Mouse (Mus musculus) splenic B cell, adult 2 months (primary cell): ENCODE results near the gene Cenps.

Experiments used
- DNase-seq: peaks from one replicate; pipeline ENCODE4 v3.0.0-alpha.2; 2011; ENCODE audit warnings: low read depth, low spot score
- H3K27me3 ChIP-seq: 2 replicates; pipeline ENCODE4 v1.6.1; 2012; ENCODE audit warnings: mild to moderate bottlenecking, low read length, moderate library complexity, mixed read lengths; ENCODE audit not compliant: control insufficient read depth, poor library complexity, insufficient read depth, severe bottlenecking
- H3K36me3 ChIP-seq: 2 replicates; pipeline ENCODE4 v1.6.1; 2012; ENCODE audit warnings: mild to moderate bottlenecking, low read length, moderate library complexity, mixed read lengths; ENCODE audit not compliant: control insufficient read depth, poor library complexity, insufficient read depth, severe bottlenecking

The Cenps gene

DNA sequence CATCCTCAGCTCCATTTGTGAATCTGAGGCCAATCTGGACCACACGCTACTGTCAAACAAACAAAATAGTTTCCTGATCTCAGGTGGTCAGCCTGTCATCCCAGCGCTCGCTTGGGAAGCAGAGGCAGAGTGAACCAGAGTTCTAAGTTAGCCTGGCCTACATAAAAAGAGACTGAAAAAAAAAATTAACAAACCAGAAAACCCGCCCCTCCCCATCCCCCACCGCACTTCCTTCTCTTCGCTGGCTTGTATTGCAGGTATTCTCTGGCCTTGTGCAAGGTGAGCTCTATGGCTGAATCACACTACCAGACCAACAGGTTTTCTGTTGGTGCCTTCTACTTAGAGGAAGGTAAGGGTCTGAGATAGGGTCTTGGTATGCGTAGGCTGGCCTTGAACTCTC is 10.1 kb upstream of the Cenps start:
- Histone ChIP-seq H3K27me3 (no peaks in the 10 kb centered on the region), H3K36me3 (peaks cover 6% of the 10 kb centered on the region; the same call in 1 of the 2 replicates)
- no peak for DNase-seq

DNA sequence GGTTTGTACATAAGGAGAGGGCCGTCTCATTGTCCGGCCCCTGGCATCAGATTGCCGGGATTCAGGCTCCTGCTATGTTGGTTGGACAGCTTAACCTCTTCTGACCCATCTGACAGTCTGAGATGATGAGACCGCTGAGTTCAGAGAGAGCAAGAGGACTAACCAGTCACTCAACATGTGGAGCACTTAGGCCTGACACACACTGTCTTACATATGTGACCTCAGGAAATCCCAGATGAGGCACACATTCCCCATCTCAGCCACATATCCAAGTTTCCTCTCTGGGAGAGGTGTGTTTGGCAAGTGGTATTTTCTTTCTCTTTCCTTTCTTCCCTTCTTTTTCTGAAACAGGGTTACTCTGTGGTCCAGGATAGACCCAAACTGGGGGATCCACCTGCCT is 7.7 kb upstream of the Cenps start:
- Histone ChIP-seq H3K36me3 (no peaks in the 10 kb centered on the region), H3K27me3 (no peaks in the 10 kb centered on the region)
- no peak for DNase-seq

DNA sequence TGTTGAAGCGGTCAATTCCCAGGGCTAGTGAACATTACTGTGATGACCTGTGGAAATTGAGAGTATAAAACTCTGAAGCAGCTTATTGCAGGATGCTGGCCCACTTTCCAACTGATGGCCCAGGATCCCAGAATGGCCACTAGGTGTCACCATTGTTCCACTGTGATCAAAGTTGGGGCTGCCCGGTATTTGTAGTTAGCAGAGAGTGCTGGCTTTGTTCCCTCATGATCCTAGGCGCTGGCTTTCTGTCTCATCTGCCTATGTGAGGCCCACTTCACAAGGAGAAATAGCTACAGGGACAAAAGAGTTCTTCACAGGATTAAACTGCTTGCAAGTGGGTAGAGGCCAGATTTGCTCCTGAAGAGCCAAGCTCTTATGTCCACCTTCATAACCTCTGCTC is 7.0 kb upstream of the Cenps start:
- Histone ChIP-seq H3K27me3 (no peaks in the 10 kb centered on the region), H3K36me3 (no peaks in the 10 kb centered on the region)
- DNase-seq = peak; percentile 89

- DNase-seq = no peak
- Histone ChIP-seq H3K27me3 (no peaks in the 10 kb centered on the region), H3K36me3 (no peaks in the 10 kb centered on the region)
Measured at GRCm38 (mm10) chr4:149143594-149143993, 6.2 kb upstream of the Cenps start.

DNA sequence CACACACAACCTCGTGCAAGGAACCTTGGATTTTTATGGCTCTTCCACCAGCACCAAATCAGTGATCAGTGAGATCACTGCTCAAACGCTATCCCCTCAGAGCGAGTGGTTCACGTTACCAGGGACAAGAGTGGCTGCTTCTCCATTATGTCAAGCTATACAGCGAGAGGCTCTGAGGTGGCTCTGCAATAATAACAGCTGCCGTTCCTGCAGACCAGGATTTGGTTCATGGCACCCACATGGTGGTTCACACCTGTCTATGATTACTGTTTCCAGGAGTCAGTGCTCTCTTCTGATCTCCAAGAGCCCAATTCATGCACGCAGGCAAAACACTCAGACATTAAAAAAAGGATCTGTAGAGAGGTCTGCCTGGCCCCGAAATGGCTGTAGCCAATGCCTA is 1.1 kb upstream of the Cenps start:
- no peak for DNase-seq

DNA sequence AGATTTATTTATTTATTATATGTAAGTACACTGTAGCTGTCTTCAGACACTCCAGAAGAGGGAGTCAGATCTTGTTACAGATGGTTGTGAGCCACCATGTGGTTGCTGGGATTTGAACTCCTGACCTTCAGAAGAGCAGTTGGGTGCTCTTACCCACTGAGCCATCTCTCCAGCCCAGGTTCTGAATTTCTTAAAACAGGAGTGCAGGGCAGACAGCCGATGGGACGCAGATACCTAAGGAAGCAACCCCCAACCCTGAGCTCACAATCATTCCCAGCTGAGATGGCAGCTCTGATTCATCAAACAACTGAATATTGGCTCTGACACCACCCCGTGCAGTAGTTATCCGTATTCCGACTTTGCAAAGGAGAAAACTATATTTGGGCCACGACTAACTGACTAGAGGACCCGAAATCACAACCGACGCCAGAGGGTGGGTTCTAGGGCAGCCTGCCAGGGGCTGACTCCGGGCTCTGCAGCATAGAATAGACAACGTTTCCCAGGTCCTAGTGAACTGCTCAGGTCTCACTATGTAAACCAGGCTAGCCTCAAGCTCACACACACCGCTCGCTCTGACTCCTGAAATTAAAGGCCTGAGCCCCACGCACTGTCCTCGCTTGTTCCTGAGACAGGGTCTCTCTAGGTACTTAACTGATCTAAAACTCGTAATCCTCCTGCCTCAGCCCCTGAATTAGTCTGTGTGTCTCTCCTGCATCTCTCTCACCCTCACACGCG is 1.1 kb downstream of the Cenps start:
- Histone ChIP-seq H3K36me3 (no peaks in the 10 kb centered on the region), H3K27me3 (0 out of 2 replicates have a peak, but pooled peaks cover 1% of the 10 kb centered on the region)
- no peak for DNase-seq

More for the DNA sequence above, 1.1 kb upstream of the Cenps start:
- Histone ChIP-seq H3K27me3 (0 out of 2 replicates have a peak, but pooled peaks cover 1% of the 10 kb centered on the region), H3K36me3 (no peaks in the 10 kb centered on the region)

- DNase-seq = no peak
- H3K36me3 ChIP-seq = no peaks in the 10 kb centered on the region
- 0 out of 2 replicates have a peak, but pooled peaks cover 1% of the 10 kb centered on the region for H3K27me3 ChIP-seq
Measured at GRCm38 (mm10) chr4:149133395-149133794, 4.0 kb downstream of the Cenps start.

- H3K27me3 ChIP-seq = 0 out of 2 replicates have a peak, but pooled peaks cover 1% of the 10 kb centered on the region
- no peaks in the 10 kb centered on the region for H3K36me3 ChIP-seq
- DNase-seq = peak; percentile 73
Measured at GRCm38 (mm10) chr4:149131789-149132565, 5.5 kb downstream of the Cenps start.

- Histone ChIP-seq H3K36me3 (no peaks in the 10 kb centered on the region), H3K27me3 (no peaks in the 10 kb centered on the region)
- DNase-seq = peak; percentile 40
Measured at GRCm38 (mm10) chr4:149131021-149131752, 6.2 kb downstream of the Cenps start.

DNA sequence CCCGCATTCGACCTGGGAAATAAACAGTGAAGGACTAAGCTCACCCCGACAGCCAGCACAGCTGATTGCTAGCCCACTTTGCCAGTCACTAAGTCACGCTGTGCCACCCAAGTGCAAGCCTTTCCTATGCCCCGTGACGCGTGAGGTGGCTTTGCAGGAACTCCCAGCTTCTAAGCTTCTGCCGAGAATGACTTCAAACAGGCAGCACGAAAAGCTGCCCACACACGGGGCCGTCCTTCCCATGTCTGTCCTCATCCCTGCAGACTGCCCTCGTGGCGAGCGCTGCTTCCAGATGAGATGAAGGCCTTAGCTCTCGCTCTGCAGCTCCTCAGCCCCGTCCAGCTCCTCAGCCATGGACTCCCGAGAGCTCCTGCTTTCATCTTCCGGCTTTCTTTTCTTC is 9.0 kb downstream of the Cenps start:
- H3K27me3 ChIP-seq = no peaks in the 10 kb centered on the region
- no peak for DNase-seq
- H3K36me3 ChIP-seq = no peaks in the 10 kb centered on the region

DNA sequence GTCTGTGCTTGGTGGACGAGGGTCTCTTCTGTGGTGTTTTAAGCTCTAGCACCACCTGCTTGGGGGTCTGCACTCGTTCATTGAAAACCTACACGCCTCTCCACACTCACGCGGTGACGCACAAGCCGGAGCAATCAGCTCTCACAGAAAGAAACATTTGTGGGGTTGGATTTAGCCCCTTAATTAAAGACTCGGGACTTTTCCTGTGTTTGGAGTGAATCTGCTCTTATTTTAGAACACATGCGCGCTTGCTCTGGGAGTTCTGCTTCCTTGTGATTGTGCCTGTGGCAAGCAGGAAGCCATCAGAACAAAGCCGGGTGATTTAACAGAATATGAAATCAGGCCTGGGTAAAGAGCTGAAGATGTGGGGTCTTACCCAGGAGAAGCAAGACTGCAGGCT is 10.8 kb downstream of the Cenps start, which contains the start of gene Cort:
Gene Cort (minus strand): TSS at position 101 of the 400 bp plus-strand sequence.
- Histone ChIP-seq H3K36me3 (no peaks in the 10 kb centered on the region), H3K27me3 (no peaks in the 10 kb centered on the region)
- no peak for DNase-seq

GRCm38 (mm10) chr4:149126115-149126509 is 11.3 kb downstream of the Cenps start:
- no peaks in the 10 kb centered on the region for H3K27me3 ChIP-seq

DNA sequence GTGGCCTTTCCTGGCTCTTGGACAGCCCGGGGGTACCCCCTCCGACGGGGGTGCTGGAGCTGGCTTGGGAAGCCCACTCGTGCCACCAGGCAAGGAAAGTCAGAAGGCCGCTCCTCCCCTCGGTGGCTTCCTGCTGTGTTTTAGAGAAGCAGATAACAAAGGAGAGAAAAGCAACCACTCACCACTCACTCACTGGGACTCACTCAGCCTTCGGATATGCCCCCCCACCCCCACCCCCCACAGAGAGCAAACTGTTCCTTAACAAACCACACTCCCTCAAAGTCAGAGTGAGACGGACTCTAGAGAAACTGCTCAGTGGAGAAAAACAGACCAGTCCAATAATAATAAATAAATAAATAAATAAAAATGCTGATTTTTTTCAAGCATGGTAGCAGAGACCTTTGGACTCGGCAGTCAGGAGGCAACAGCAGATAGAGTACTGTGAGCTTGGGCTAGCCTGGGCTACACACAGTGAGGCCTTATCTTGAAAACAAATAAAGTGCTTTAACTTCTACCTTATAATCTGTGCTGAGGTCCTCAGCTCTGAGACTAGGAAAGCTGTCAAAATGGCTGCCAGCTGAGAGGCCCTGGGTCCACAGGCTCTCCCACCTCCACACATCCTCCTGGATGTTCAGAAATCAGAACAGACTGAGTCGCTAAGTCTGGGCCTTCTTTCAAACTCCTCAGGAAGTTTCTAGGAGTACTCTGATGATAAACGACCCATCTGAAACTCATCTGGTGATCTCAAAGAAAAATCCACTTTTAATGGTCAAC is 11.9 kb downstream of the Cenps start:
- no peak for DNase-seq
- Histone ChIP-seq H3K27me3 (no peaks in the 10 kb centered on the region), H3K36me3 (no peaks in the 10 kb centered on the region)

More at GRCm38 (mm10) chr4:149126115-149126509, 11.3 kb downstream of the Cenps start:
- no peaks in the 10 kb centered on the region for H3K36me3 ChIP-seq
- no peak for DNase-seq

- no peaks in the 10 kb centered on the region for H3K27me3 ChIP-seq
Measured at GRCm38 (mm10) chr4:149123432-149123831, 14.0 kb downstream of the Cenps start.

More at GRCm38 (mm10) chr4:149123432-149123831, 14.0 kb downstream of the Cenps start:
- DNase-seq = no peak
- H3K36me3 ChIP-seq = no peaks in the 10 kb centered on the region
